Mouse (Mus musculus) cerebellum, postnatal 14 days (tissue): ENCODE results near the gene Notch2.
A peak's percentile ranks its signal among the peaks of the same experiment; 100 is the strongest.

ENCODE experiments used
- DNase-seq, 2 experiments: peaks; one replicate each; pipeline ENCODE4 v3.0.0; 2021; ENCODE audit warnings: mixed read lengths in 2 of 2

Notch2 gene

DNA sequence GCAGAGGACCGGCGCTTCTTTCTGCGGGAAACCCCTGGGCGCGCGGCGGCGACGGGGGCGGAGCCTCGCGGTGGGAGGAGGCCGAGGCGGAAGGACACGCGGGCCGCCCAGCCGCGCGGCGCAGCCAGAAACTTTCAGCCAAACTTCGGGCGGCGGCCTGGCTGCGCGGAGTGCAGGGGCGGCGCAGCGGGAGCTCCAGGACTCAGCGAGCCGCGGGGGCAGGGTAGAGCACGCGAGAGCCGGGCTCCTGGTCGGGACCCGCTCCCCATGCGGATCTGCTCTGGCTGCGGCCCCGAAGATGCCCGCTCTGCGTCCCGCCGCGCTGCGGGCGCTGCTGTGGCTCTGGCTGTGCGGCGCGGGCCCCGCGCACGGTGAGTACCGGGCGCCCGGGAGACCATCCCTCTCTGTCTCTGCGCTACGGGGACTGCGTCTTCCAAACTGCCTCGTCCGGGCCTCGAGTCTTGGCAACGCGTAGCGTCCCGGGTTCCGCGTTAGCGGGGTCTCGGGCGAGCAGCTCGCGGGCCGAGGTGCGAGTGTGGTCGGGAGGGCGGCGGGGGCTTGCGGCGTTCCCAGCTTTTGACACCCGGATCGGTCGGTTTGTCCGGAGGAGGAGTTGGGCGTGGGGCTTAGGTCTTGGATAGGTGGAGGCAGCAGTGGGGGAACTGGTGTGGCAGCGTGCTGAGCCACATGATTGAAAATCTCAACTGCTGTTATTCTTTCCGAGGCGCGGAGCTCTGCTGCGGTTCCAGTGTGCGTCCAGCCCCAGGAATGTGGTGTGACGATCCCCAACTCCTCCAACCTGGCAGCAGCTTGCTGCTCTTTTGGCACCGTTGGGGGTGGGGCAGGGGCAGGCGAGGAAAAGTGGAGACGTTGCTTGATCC, at the start of gene Notch2:
Gene Notch2 (plus strand): TSS at position 127 of the 881 bp plus-strand sequence.
- DNase-seq, result peak; percentile 93 to 95

- no peak for DNase-seq
These were observed 48.4 kb upstream of the Notch2 start for GRCm38 (mm10) chr3:97964878-97965353.

GRCm38 (mm10) chr3:97967627-97968026, 45.7 kb upstream of the Notch2 start:
- no peak for DNase-seq

DNA sequence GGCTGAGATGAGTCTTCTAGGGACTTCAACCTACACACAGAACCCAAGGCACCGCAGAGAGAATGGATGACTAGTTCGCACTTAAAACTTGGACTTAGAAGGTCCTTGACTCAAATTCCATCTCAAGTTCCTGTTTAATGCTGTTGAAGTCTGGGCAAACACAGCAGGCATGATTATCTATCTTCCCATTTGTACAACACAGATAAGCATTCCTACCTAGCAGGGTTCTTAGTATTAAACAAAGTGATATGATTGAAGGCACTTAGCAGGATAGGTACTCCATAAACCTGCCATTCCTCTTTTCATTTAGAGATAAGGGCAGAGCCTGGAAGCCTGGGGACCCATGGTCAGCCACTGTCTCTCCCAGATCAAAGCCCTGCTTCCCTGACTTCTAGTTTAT, 45.1 kb upstream of the Notch2 start:
- no peak for DNase-seq

GRCm38 (mm10) chr3:97969019-97969418, 44.3 kb upstream of the Notch2 start:
- no peak for DNase-seq

DNA sequence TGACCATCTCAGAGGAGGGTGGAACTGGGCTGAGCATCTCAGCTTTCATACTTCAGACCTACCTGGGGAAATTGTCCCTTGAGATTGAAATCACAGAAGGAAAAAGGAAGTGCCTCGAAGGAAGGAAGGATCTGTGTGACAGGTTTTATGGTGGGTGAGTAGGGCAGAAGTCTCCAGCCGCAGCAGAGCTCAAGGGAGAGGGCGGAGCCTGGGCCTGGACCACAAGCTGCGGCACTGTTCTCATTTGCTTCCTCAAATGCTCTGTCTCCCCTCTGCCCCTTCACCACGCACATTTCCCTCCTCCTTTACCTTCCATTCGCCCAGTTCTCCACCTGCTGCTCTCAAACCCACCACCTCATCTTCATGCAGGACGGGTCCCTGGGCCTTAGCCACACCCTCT, 42.2 kb upstream of the Notch2 start:
- DNase-seq, result no peak

DNA sequence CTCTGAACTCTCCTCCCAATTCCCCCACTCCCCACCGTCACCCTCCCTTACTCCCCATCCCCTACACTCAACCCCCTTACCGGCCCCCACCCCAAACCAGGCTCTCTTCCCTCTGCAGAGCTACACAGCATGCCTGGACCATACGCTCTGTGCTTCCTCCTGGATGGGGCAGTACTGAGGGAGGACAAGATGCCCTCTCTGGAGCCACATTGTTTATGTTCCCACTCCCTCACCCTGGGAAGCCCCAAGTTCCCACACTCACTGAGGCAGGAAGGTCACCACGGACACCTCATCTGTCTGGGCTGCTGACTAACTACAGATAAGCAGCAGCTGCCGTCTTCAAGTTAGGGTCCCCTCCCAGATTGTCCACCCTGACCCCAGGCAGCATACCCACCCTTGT, 41.1 kb upstream of the Notch2 start:
- DNase-seq, result no peak

DNA sequence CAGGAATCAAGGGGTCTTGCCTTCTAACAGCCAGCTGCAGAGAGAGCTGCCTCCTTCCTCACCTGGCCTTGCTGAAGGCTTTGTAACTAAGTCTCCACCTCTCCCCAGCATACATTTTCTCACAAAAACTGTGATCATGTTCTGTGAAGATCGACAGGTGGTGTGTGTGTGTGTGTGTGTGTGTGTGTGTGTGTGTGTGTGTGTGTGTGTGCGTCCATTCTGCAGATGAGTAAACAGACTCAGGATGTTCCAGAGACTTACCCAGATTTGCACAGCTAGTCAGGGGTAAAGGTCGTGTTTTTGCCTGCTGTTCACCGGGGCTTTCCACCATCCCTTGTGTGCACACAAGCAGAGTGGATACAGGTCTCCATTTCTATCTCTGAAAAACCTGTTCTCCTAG, 40.6 kb upstream of the Notch2 start:
- no peak for DNase-seq

DNA sequence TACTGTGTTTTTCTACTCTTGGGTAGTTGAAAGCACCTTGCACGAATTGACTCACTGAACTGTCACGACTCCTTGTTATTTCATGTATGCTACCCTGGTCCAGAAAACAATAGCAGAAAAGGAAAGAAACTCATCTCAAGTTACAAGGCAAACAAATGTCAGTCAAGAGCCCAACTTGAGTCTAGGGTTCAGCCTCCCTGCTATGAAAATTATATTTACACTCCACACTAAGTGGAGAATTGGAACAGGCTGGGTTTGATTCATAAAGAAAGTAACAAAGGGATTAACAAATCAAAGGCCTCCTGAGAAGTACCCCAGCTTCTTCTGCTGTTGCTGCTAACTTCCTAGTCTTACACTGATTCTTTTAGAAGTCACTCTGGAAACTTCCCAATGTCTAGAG, 40.0 kb upstream of the Notch2 start:
- DNase-seq, result no peak

- no peak for DNase-seq
These were observed 39.0 kb upstream of the Notch2 start for GRCm38 (mm10) chr3:97974197-97974770.

- DNase-seq, result no peak
These were observed 36.6 kb upstream of the Notch2 start for GRCm38 (mm10) chr3:97976706-97977105.

- DNase-seq, result no peak
These were observed 34.6 kb upstream of the Notch2 start for GRCm38 (mm10) chr3:97978710-97979109.

GRCm38 (mm10) chr3:97980683-97981327, 32.5 kb upstream of the Notch2 start:
- no peak for DNase-seq

DNA sequence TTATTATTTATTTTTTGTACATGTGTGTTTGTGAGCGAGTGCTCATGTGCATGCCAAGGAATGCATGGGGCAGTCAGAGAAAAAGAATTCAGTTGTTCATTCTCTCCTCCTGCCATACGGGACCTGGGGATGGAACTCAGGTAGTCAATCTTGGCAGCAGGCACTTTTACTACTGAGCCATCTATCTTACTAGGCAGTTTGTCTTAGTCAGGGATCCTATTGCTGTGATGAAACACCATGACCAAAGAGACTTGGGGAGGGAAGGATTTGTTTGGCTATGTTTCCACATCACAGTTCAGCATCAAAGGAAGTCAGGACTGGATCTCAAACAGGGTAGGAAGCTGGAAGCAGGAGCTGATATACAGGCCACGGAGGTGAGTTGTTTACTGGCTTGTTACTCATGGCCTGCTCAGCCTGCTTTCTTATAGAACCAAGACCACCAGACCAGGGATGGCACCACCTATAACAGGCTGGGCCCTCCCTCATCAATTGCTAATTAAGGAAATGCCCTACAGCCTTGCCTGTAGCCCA, 31.9 kb upstream of the Notch2 start:
- no peak for DNase-seq

DNA sequence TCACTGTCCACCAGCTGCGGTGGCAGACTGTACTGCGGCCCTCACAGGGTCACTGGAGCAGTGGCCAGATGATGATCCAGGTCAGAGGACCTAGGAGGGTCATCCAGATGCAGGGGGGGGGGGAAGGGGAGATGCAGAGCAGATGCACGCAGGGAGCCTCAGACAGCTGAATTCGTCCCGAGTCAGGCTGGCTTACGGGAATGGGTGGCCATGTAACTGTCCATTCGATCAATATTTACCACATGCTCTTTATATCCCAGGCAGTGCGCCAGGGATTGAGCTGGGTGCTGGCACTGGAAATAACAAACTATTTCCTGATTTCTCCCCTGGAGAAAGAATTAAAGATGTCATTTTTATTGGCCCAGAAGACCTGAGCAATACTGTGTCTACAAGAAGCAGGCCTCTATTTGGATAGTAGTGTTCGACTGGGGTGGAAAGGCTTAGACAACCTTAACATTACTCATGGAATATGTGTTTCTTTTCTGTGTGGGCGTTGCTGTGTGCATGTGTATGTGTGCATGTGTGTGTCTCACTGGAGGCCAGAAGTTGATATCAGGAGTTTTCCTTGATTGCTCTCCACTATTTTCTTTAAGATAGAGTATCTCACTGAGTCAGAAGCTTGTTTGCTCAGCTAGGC, 28.3 kb upstream of the Notch2 start:
- no peak for DNase-seq

- DNase-seq, result no peak
These were observed 27.6 kb upstream of the Notch2 start for GRCm38 (mm10) chr3:97985691-97986090.

- no peak for DNase-seq
These were observed 26.2 kb upstream of the Notch2 start for GRCm38 (mm10) chr3:97987153-97987552.

DNA sequence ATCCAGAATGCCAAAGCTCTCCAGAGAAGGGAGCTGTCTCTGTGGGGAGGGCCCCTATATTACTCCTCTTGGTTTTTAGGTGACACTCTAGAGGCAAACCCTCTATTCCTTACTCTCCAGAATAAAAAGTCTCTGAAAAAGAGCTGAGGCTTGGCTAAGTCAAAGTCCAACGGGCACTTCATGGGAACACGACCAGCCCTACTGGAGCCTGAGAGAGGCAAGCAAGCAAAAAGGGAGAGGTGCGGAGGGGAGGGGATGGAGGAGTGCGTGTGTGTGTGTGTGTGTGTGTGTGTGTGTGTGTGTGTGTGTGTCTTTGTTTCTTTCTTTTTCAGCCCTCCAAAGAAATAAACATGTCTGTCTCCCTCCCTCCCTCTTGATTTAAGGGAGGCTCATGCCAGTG, 24.6 kb upstream of the Notch2 start:
- DNase-seq, result no peak

- peak; percentile 12 to 24 for DNase-seq
These were observed 22.8 kb upstream of the Notch2 start for GRCm38 (mm10) chr3:97990576-97990975.

- DNase-seq, result no peak
These were observed 21.0 kb upstream of the Notch2 start for GRCm38 (mm10) chr3:97992289-97992688.

- DNase-seq, result no peak
These were observed 20.1 kb upstream of the Notch2 start for GRCm38 (mm10) chr3:97993196-97993595.

- no peak for DNase-seq
These were observed 19.3 kb upstream of the Notch2 start for GRCm38 (mm10) chr3:97993920-97994545.

DNA sequence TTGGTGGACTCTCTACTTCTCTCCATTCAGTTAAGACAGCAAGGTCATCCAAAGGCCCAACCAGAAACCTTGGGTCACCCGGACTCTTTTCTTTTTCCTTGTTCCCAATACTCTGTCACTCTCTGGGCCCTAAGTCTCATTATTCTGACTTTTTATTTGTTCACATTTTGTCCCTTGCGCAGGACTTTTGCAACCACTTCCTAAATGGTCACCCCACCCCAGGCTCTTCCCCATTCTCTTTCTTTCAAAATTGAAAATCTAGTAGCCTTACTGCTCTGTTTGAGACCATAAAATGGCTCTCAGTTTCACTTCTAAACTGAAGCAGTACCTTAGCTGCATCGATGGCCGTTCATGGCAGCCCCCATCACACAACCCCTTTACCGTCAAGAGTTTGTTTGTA, 18.5 kb upstream of the Notch2 start:
- no peak for DNase-seq
